Mouse (Mus musculus): Measurements from ENCODE around the gene Phf6.
"Not testable (repeated sequence)": the region's sequence is repeated elsewhere in the genome, so short reads cannot be mapped to it uniquely, and the experiment has no call there.

The Phf6 gene

DNA sequence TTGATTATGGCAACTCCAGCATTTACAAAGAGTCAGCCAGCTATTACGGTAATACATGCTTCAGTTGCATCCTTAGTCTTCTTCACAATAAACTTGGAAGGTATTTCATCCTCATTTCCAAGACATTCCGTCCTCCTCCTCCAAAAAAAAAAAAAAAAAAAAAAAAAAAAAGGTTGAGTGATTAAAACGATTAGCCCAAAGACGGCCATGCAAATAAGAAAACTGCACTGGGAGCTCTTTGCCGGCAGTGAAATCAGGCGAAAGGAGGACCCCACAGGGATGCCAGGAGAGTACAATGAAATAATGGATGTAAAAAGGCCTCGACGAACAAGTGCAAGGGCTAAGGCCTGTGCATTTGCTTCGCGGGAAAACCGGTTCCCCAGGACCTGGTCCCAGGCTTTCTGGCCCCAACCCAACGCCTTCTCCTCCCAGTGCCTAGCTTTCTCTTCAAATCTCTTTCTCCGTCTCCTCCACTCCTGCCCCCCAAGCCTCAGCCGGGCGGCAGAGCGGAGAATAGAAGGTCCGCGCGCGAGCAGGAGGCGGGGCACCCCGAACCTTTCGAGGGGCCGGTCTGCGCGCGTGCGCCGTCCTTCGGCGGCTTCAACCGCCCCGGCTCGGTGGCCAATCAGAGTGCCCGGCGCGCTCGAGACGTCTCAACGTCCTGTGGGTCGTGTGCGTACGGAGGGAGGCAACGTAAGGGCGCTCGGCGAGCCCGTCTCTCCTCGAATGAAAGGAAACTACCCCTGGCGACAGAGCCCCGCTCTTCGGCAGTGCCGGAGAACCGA lies at the start of gene Phf6:
Phf6 (plus strand) TSS at position 680 of the 785 bp plus-strand sequence.
- peak; percentile 91 for DNase-seq (ENCODE audit: low spot score)

- peak; percentile 64 for DNase-seq (ENCODE audit: low spot score)
Observed at GRCm38 (mm10) chrX:52864126-52864525, 47.9 kb upstream of the Phf6 start.

GRCm38 (mm10) chrX:52898486-52898885 lies 13.6 kb upstream of the Phf6 start:
- not testable (repeated sequence) for DNase-seq (ENCODE audit: low spot score)

GRCm38 (mm10) chrX:52912372-52912728 lies 284 bp downstream of the Phf6 start:
- DNase-seq (ENCODE audit: low spot score) = no peak

DNA sequence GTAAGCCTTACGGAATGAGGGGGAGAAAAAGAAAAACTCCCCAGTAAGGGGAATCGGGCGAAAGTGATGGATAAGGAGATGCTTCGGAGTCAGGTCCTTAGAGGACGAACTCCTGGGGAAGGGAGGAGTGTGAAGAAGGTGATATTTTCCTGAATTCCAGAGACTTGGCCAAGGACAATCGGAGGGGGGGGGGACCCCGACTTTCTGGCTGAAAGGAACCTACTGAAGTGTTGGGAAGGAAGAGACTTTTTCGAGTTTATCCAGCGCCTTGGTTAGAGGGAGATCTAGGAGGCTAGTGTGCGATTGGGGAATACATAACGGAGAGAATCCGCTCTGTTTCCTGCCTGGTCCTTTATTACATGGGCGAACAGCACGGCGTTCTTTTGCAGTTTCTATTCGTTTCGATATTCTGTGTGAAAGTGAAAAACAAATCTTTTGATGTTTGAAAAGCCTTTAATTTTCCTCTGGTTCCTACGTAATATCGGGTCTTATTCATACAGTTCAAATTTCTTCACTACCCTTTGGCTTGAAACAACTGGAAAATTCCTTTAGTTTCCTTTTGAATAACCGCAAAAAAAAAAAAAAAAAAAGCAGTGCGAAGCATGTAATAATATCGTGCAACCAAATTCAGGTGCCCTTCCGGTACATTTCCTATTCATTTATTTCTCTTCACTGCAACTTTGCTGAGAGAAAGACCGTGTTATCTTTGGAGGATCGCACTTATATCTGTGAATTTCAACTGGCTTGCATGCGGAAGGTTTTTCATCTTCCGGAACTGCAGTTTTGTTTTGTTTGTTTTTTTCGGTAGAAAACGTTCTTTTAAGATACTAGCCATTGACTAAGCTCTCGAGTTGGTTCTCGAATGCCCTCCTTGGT lies 998 bp downstream of the Phf6 start:
- peak; percentile 35 for DNase-seq (ENCODE audit: low spot score)

GRCm38 (mm10) chrX:52913856-52914255 lies 1.8 kb downstream of the Phf6 start:
- no peak for DNase-seq (ENCODE audit: low spot score)

DNA sequence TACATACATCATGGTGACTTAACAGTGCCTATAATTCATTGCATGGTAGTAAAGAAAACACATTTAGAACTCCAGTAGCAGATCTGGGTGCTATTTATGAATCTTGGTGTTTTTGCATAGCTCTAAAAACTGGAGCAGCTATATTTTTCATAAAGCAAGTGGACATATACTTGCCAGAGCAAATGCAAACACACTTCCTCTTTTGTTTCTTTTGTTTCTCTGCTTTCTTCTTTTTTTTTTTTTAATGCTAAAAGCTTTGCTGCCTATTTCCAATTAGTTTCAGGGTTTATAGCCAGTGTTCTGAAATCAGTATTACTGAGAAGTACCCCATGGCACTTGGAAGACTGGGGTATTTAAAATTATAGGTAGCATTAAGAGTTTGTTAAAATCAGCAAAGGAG lies 2.6 kb downstream of the Phf6 start:
- DNase-seq (ENCODE audit: low spot score) = no peak

GRCm38 (mm10) chrX:52916516-52916915 lies 4.5 kb downstream of the Phf6 start:
- no peak for DNase-seq (ENCODE audit: low spot score)

GRCm38 (mm10) chrX:52926726-52927125 lies 14.7 kb downstream of the Phf6 start:
- no peak for DNase-seq (ENCODE audit: low spot score)

- peak; percentile 44 for DNase-seq (ENCODE audit: low spot score)
Observed at GRCm38 (mm10) chrX:52928883-52929282, 16.8 kb downstream of the Phf6 start.

DNA sequence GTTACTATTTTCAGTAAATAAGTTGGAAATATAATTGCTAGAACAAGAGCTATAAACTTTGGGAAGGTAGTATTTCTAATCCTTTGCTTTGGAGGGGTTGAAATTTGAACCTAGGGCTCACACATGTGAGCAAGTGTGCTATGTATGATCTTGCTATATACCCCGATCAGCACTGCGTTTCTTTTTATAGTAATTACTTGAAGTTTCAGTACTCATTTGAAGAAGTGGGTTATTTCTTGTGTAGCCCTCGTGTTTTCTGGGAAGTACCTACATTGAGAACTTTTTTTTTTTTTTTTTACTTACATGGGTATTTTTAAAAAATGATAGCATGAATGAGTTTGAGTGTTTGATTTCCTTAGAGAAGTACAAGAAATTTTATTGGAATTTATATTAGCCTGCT lies 17.7 kb downstream of the Phf6 start:
- DNase-seq (ENCODE audit: low spot score) = no peak

- no peak for DNase-seq (ENCODE audit: low spot score)
Observed at GRCm38 (mm10) chrX:52930191-52930590, 18.1 kb downstream of the Phf6 start.

DNA sequence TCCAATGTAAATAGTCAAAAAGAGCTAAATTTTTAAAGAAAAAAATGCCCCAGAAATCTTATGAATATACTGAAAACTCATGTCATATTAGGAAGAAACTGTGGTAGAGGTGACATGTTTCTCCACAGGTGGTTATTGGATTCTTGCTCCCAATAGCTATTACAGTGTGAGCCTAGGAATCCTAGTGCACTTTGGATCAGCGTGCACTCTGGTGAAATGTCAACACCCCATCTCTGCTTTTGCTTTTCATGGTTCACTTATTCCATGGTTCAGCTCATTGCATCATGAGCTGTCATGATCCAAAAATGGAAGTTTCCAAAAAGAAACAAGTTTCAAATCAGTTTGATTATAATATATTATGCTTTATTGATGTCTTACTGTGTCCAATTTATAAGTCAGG lies 20.1 kb downstream of the Phf6 start:
- no peak for DNase-seq (ENCODE audit: low spot score)

DNA sequence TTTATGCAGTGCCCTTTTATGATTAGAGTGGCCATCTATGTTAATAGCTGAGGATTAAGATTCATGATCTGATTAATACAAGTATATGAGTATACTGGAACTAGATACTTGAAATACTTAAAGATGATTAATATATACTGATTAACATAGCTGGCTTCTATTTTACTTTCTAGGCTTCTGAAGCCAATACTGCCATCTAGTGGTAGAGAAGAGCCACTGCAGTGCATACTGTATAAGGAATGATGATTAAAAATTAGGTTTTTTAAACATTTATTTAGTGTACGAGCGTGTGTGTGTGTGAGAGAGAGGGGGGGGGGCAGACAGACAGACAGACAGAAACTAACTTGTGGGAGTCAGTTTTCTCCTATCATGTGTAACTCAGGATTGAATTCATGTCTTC lies 22.4 kb downstream of the Phf6 start:
- DNase-seq (ENCODE audit: low spot score) = peak; percentile 35

DNA sequence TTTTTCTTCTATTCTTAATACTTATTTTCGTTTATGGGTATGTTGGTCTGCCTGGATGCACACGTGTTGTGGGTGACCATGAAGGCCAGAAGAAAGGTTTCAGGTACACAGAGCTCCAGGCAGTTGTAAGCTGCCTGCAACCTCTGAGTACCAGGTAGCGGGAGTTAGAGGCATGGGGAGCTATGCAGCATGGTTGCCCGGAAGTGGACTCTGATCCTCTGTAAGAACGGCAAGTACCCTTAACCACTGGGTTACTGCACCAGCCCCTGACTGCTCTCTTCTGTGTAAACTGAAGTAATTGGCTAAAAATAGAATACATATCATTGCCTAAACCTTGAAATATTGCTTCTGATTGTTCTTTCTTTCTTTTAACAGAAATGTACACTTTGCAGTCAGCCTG lies 33.4 kb downstream of the Phf6 start:
- DNase-seq (ENCODE audit: low spot score) = no peak

- peak; percentile 40 for DNase-seq (ENCODE audit: low spot score)
Observed at GRCm38 (mm10) chrX:52949713-52950112, 37.6 kb downstream of the Phf6 start.

- DNase-seq (ENCODE audit: low spot score) = no peak
Observed at GRCm38 (mm10) chrX:52956942-52957341, 44.9 kb downstream of the Phf6 start.

- peak; percentile 14 for DNase-seq (ENCODE audit: low spot score)
Observed at GRCm38 (mm10) chrX:52961559-52962110, 49.6 kb downstream of the Phf6 start.

GRCm38 (mm10) chrX:52965149-52965548 lies 53.1 kb downstream of the Phf6 start:
- DNase-seq (ENCODE audit: low spot score) = no peak

DNA sequence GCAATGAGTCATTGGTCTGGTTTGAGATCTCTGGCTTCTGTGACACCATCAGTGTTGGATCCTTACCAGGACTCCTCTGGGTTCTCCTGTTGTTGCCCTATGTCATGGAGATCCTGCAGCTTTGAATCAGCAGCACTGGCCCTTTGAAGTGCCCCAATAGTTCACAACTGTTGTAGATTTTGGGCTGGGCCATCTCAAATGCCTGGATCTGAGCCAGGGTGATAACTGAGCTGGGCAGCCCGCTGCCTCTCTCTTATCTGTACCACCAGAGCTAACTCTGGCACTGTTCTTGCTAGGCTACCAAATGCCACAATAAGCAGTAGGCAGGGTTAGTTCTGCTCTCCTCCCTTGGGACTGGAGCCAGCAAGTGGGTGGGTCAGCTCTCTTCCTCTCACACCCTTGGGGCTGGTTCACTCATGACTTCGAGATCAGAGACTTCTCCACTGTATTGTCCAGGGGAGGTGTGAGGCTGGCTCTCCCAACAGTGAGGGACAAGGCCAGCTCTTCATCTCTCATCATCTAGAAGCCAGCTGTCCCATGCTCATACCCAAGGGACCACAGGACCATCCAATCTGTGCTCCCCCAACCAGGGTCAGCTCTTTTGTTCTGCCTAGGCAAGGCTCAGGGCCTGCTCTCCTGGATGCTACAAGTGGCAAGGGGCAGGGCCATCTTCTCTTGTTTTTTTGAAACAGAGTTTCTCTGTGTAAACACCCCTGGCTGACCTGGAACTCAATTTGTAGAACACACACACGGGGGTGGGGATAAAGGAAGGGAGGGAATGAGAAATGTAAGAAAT lies 59.3 kb downstream of the Phf6 start:
- no peak for DNase-seq (ENCODE audit: low spot score)

GRCm38 (mm10) chrX:52972129-52972528 lies 60.1 kb downstream of the Phf6 start:
- DNase-seq (ENCODE audit: low spot score) = no peak

GRCm38 (mm10) chrX:52972680-52973079 lies 60.6 kb downstream of the Phf6 start:
- DNase-seq (ENCODE audit: low spot score) = no peak
